Mouse (Mus musculus): ENCODE results near the gene Zbtb8os. TPM values are rescaled to one million over a fixed set of nuclear protein-coding genes. Genes with fewer than 3 reads are reported as not detected.

Zbtb8os gene
- polyA plus RNA-seq, 1 experiment from 2014 or later = 45.5 TPM

- WGBS = under 1% methylated on average over 58 of the region's 65 CpGs
- H3K4me2 ChIP-seq (ENCODE audit: low read depth, low read length) = peak within 1 kb of the TSS; percentile 79
Observed at GRCm38 (mm10) chr4:129377601-129378390, 42.3 kb downstream of the Zbtb8os start, which contains the start of gene Zbtb8a. Zbtb8a (minus strand) TSS chr4:129378116.

GRCm38 (mm10) chr4:129379805-129380204 is 44.3 kb downstream of the Zbtb8os start:
- WGBS = 74% methylated on average over 3 of the region's 3 CpGs
- Histone ChIP-seq H3K27me3 (ENCODE audit: control insufficient read depth, insufficient read depth, low read depth, low read length) (no peaks in the 10 kb centered on the region), H3K9ac (ENCODE audit: low read length) (no peak overlapping the region), H3K36me3 (ENCODE audit: control insufficient read depth, insufficient read depth, low read length) (no peaks in the 10 kb centered on the region), H3K4me2 (ENCODE audit: low read depth, low read length) (no peak overlapping the region), H3K27ac (ENCODE audit: low read length) (no peak overlapping the region), H3K4me3 (ENCODE audit: low read length) (no peak overlapping the region), H3K4me1 (replicated peaks; ENCODE audit: control insufficient read depth, insufficient read depth, low read length) (peaks cover 9% of the 10 kb centered on the region), H3K9me3 (ENCODE audit: control insufficient read depth, low read length) (no peaks in the 10 kb centered on the region)
- no peak for ATAC-seq (ENCODE audit: low read depth)

More at GRCm38 (mm10) chr4:129377601-129378390, 42.3 kb downstream of the Zbtb8os start, which contains the start of gene Zbtb8a:
- H3K4me1 ChIP-seq (replicated peaks; ENCODE audit: control insufficient read depth, insufficient read depth, low read length) = peaks cover 6% of the 10 kb centered on the region; the same call in 1 of the 2 replicates
- peak within 1 kb of the TSS; percentile 94 for H3K27ac ChIP-seq (ENCODE audit: low read length)
- peak within 1 kb of the TSS; percentile 84 for H3K9ac ChIP-seq (ENCODE audit: low read length)
- peak; percentile 71 for ATAC-seq (ENCODE audit: low read depth)
- H3K9me3 ChIP-seq (ENCODE audit: control insufficient read depth, low read length) = no peaks in the 10 kb centered on the region
- no peaks in the 10 kb centered on the region for H3K36me3 ChIP-seq (ENCODE audit: control insufficient read depth, insufficient read depth, low read length)
- H3K4me3 ChIP-seq (ENCODE audit: low read length) = peak within 1 kb of the TSS; percentile 68
- no peaks in the 10 kb centered on the region for H3K27me3 ChIP-seq (ENCODE audit: control insufficient read depth, insufficient read depth, low read depth, low read length)

- WGBS = 74% methylated on average over 8 of the region's 8 CpGs
Observed at GRCm38 (mm10) chr4:129381148-129381547, 45.7 kb downstream of the Zbtb8os start.

GRCm38 (mm10) chr4:129382029-129382428 is 46.5 kb downstream of the Zbtb8os start:
- WGBS = 85% methylated on average over 9 of the region's 9 CpGs
- no peaks in the 10 kb centered on the region for H3K36me3 ChIP-seq (ENCODE audit: control insufficient read depth, insufficient read depth, low read length)
- no peaks in the 10 kb centered on the region for H3K9me3 ChIP-seq (ENCODE audit: control insufficient read depth, low read length)
- H3K27me3 ChIP-seq (ENCODE audit: control insufficient read depth, insufficient read depth, low read depth, low read length) = no peaks in the 10 kb centered on the region
- no peak for ATAC-seq (ENCODE audit: low read depth)
- H3K27ac ChIP-seq (ENCODE audit: low read length) = no peak overlapping the region
- no peak overlapping the region for H3K4me2 ChIP-seq (ENCODE audit: low read depth, low read length)
- H3K9ac ChIP-seq (ENCODE audit: low read length) = no peak overlapping the region
- H3K4me1 ChIP-seq (replicated peaks; ENCODE audit: control insufficient read depth, insufficient read depth, low read length) = peaks cover 12% of the 10 kb centered on the region
- no peak overlapping the region for H3K4me3 ChIP-seq (ENCODE audit: low read length)

More at GRCm38 (mm10) chr4:129381148-129381547, 45.7 kb downstream of the Zbtb8os start:
- no peak overlapping the region for H3K4me2 ChIP-seq (ENCODE audit: low read depth, low read length)
- H3K36me3 ChIP-seq (ENCODE audit: control insufficient read depth, insufficient read depth, low read length) = no peaks in the 10 kb centered on the region
- no peak overlapping the region for H3K4me3 ChIP-seq (ENCODE audit: low read length)
- H3K4me1 ChIP-seq (replicated peaks; ENCODE audit: control insufficient read depth, insufficient read depth, low read length) = peaks cover 12% of the 10 kb centered on the region
- no peaks in the 10 kb centered on the region for H3K9me3 ChIP-seq (ENCODE audit: control insufficient read depth, low read length)
- H3K9ac ChIP-seq (ENCODE audit: low read length) = no peak overlapping the region
- no peak overlapping the region for H3K27ac ChIP-seq (ENCODE audit: low read length)
- H3K27me3 ChIP-seq (ENCODE audit: control insufficient read depth, insufficient read depth, low read depth, low read length) = no peaks in the 10 kb centered on the region
- ATAC-seq (ENCODE audit: low read depth) = no peak

- no peaks in the 10 kb centered on the region for H3K36me3 ChIP-seq (ENCODE audit: control insufficient read depth, insufficient read depth, low read length)
Observed at GRCm38 (mm10) chr4:129382488-129382887, 47.0 kb downstream of the Zbtb8os start.

GRCm38 (mm10) chr4:129383586-129383985 is 48.1 kb downstream of the Zbtb8os start:
- H3K27me3 ChIP-seq (ENCODE audit: control insufficient read depth, insufficient read depth, low read depth, low read length) = no peaks in the 10 kb centered on the region
- peaks cover 12% of the 10 kb centered on the region for H3K4me1 ChIP-seq (replicated peaks; ENCODE audit: control insufficient read depth, insufficient read depth, low read length)
- 59% methylated on average over 3 of the region's 3 CpGs for WGBS
- peak; percentile 35; the same call in 1 of the 2 replicates for ATAC-seq (ENCODE audit: low read depth)
- no peaks in the 10 kb centered on the region for H3K36me3 ChIP-seq (ENCODE audit: control insufficient read depth, insufficient read depth, low read length)
- no peaks in the 10 kb centered on the region for H3K9me3 ChIP-seq (ENCODE audit: control insufficient read depth, low read length)
- peak overlapping the region; percentile 71 for H3K27ac ChIP-seq (ENCODE audit: low read length)
- H3K4me2 ChIP-seq (ENCODE audit: low read depth, low read length) = no peak overlapping the region
- H3K9ac ChIP-seq (ENCODE audit: low read length) = no peak overlapping the region
- H3K4me3 ChIP-seq (ENCODE audit: low read length) = no peak overlapping the region

More at GRCm38 (mm10) chr4:129382488-129382887, 47.0 kb downstream of the Zbtb8os start:
- H3K27me3 ChIP-seq (ENCODE audit: control insufficient read depth, insufficient read depth, low read depth, low read length) = no peaks in the 10 kb centered on the region
- no peak for ATAC-seq (ENCODE audit: low read depth)
- H3K27ac ChIP-seq (ENCODE audit: low read length) = peak overlapping the region; percentile 55; the same call in 1 of the 2 replicates
- no peak overlapping the region for H3K9ac ChIP-seq (ENCODE audit: low read length)
- peaks cover 12% of the 10 kb centered on the region for H3K4me1 ChIP-seq (replicated peaks; ENCODE audit: control insufficient read depth, insufficient read depth, low read length)
- 94% methylated on average over 2 of the region's 2 CpGs for WGBS
- H3K4me2 ChIP-seq (ENCODE audit: low read depth, low read length) = no peak overlapping the region
- no peaks in the 10 kb centered on the region for H3K9me3 ChIP-seq (ENCODE audit: control insufficient read depth, low read length)
- H3K4me3 ChIP-seq (ENCODE audit: low read length) = no peak overlapping the region

- peak overlapping the region; percentile 89 for H3K27ac ChIP-seq (ENCODE audit: low read length)
Observed at GRCm38 (mm10) chr4:129384440-129384839, 48.9 kb downstream of the Zbtb8os start.

GRCm38 (mm10) chr4:129385685-129386084 is 50.2 kb downstream of the Zbtb8os start:
- H3K9me3 ChIP-seq (ENCODE audit: control insufficient read depth, low read length) = no peaks in the 10 kb centered on the region
- H3K27ac ChIP-seq (ENCODE audit: low read length) = peak overlapping the region; percentile 16; the same call in 1 of the 2 replicates
- 81% methylated on average over 11 of the region's 11 CpGs for WGBS
- no peak overlapping the region for H3K4me3 ChIP-seq (ENCODE audit: low read length)
- peaks cover 12% of the 10 kb centered on the region for H3K4me1 ChIP-seq (replicated peaks; ENCODE audit: control insufficient read depth, insufficient read depth, low read length)
- no peak overlapping the region for H3K4me2 ChIP-seq (ENCODE audit: low read depth, low read length)
- no peaks in the 10 kb centered on the region for H3K36me3 ChIP-seq (ENCODE audit: control insufficient read depth, insufficient read depth, low read length)
- no peak for ATAC-seq (ENCODE audit: low read depth)
- no peak overlapping the region for H3K9ac ChIP-seq (ENCODE audit: low read length)
- H3K27me3 ChIP-seq (ENCODE audit: control insufficient read depth, insufficient read depth, low read depth, low read length) = no peaks in the 10 kb centered on the region

More at GRCm38 (mm10) chr4:129384440-129384839, 48.9 kb downstream of the Zbtb8os start:
- Histone ChIP-seq H3K9ac (ENCODE audit: low read length) (no peak overlapping the region; the same call in 1 of the 2 replicates), H3K27me3 (ENCODE audit: control insufficient read depth, insufficient read depth, low read depth, low read length) (no peaks in the 10 kb centered on the region), H3K4me3 (ENCODE audit: low read length) (no peak overlapping the region), H3K9me3 (ENCODE audit: control insufficient read depth, low read length) (no peaks in the 10 kb centered on the region), H3K4me1 (replicated peaks; ENCODE audit: control insufficient read depth, insufficient read depth, low read length) (peaks cover 12% of the 10 kb centered on the region), H3K36me3 (ENCODE audit: control insufficient read depth, insufficient read depth, low read length) (no peaks in the 10 kb centered on the region), H3K4me2 (ENCODE audit: low read depth, low read length) (0 out of 2 replicates have a peak overlapping the region, but pooled peaks have one; percentile 21)
- ATAC-seq (ENCODE audit: low read depth) = peak; percentile 96
- 8% methylated on average over 6 of the region's 6 CpGs for WGBS

- 85% methylated on average over 8 of the region's 8 CpGs for WGBS
- no peaks in the 10 kb centered on the region for H3K27me3 ChIP-seq (ENCODE audit: control insufficient read depth, insufficient read depth, low read depth, low read length)
- H3K4me3 ChIP-seq (ENCODE audit: low read length) = no peak overlapping the region
- ATAC-seq (ENCODE audit: low read depth) = no peak
- H3K9ac ChIP-seq (ENCODE audit: low read length) = no peak overlapping the region
- H3K4me2 ChIP-seq (ENCODE audit: low read depth, low read length) = no peak overlapping the region
- H3K36me3 ChIP-seq (ENCODE audit: control insufficient read depth, insufficient read depth, low read length) = no peaks in the 10 kb centered on the region
- H3K27ac ChIP-seq (ENCODE audit: low read length) = no peak overlapping the region
- H3K4me1 ChIP-seq (replicated peaks; ENCODE audit: control insufficient read depth, insufficient read depth, low read length) = peaks cover 12% of the 10 kb centered on the region
- no peaks in the 10 kb centered on the region for H3K9me3 ChIP-seq (ENCODE audit: control insufficient read depth, low read length)
Observed at GRCm38 (mm10) chr4:129386269-129386946, 50.9 kb downstream of the Zbtb8os start.
